In the genomic region with DNA sequence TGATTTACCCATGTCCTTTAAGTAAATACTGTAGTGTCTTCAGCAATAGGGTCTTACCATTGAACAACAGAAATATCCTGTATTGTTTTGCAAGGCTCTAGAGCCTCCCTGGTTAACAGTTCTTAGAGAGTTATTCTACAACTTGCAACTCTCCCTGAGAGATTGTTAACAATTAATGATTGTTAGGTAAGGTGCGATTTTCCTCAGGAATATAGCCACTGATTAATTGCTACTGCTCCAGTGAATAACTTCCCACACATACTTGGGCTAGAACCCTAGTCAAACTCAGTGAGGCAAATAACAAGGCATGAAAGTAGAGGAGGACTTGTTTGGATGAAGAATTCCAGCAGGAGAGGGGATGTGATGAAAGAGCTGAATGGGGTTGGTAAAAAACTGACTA, we compare ENCODE assay signal across 24 mouse cellular contexts.
"Had no signal": no experiment of that assay in that cellular context is flagged by ENCODE, and none has a peak within 500 bp of the region (broad histone marks: within the 10 kb centered on the region; RNA-seq: fewer than 3 reads in every experiment).

No protein-coding gene starts in this region.

- H3K27me3 ChIP-seq: lung, embryonic 15.5 days; megakaryocyte, embryonic 14.5 days; midbrain, embryonic 13.5 days; midbrain, embryonic 15.5 days; neural tube, embryonic 13.5 days; neural tube, embryonic 15.5 days; stomach, embryonic 15.5 days had no signal

- H3K9ac ChIP-seq: liver, postnatal 0 days; lung, embryonic 15.5 days; midbrain, embryonic 13.5 days; midbrain, embryonic 15.5 days; neural tube, embryonic 13.5 days; neural tube, embryonic 15.5 days; stomach, embryonic 15.5 days had no signal

- H3K4me3 ChIP-seq: lung, embryonic 15.5 days; megakaryocyte, embryonic 14.5 days; midbrain, embryonic 13.5 days; midbrain, embryonic 15.5 days; myocyte; neural tube, embryonic 13.5 days; neural tube, embryonic 15.5 days; stomach, embryonic 15.5 days had no signal

- ATAC-seq: liver, postnatal 0 days; lung, postnatal 0 days; midbrain, embryonic 13.5 days; midbrain, embryonic 15.5 days had no signal

- H3K36me3 ChIP-seq: lung, embryonic 15.5 days; midbrain, embryonic 13.5 days; midbrain, embryonic 15.5 days; neural tube, embryonic 13.5 days; neural tube, embryonic 15.5 days; stomach, embryonic 15.5 days had no signal

- H3K4me1 ChIP-seq: lung, embryonic 15.5 days; megakaryocyte, embryonic 14.5 days; midbrain, embryonic 13.5 days; midbrain, embryonic 15.5 days; neural tube, embryonic 13.5 days; neural tube, embryonic 15.5 days; stomach, embryonic 15.5 days had no signal

- H3K27ac ChIP-seq: lung, embryonic 15.5 days; macrophage; midbrain, embryonic 13.5 days; midbrain, embryonic 15.5 days; neural tube, embryonic 13.5 days; neural tube, embryonic 15.5 days; stomach, embryonic 15.5 days; stomach, postnatal 0 days had no signal

- DNase-seq: liver, postnatal 0 days; lung, adult 2 months; lung, postnatal 14 days; lung, postnatal 36 days; retina, postnatal 1 day; right cerebral cortex, adult 18-20 months; right cerebral cortex, postnatal 25 days; right cerebral cortex, postnatal 4 days; spleen, adult 18-20 months; thymus, adult 2 months; thymus, postnatal 25 days; thymus, postnatal 4 days had no signal

- H3K9me3 ChIP-seq: lung, embryonic 15.5 days; megakaryocyte, embryonic 14.5 days; midbrain, embryonic 13.5 days; midbrain, embryonic 15.5 days; neural tube, embryonic 13.5 days; neural tube, embryonic 15.5 days; stomach, embryonic 15.5 days had no signal

- H3K4me2 ChIP-seq: lung, embryonic 15.5 days; midbrain, embryonic 11.5 days; midbrain, embryonic 13.5 days; midbrain, embryonic 15.5 days; neural tube, embryonic 13.5 days; neural tube, embryonic 15.5 days; stomach, embryonic 15.5 days had no signal
